Mouse (Mus musculus) macrophage (primary cell): ENCODE measurements around the gene Scaf11. TPM values are rescaled to one million over a fixed set of nuclear protein-coding genes. Genes with fewer than 3 reads are reported as not detected.

Source experiments
- polyA plus RNA-seq: library from polyadenylated mRNA; stranded (reverse); fragments of 250-400 nt; gene quantifications from 3 replicates; pipeline ENCODE4 v1.2.4, GENCODE M21; 2018; ENCODE audit warnings: inconsistent platforms

Scaf11 gene
- polyA plus RNA-seq, 1 experiment from 2014 or later: 51.0 TPM

Other genes with a start within 250 kb of the Scaf11 start
- gene Arid2, start 173.3 kb downstream of the Scaf11 start, polyA plus RNA-seq: 11.8 to 14.0 TPM (median 12.7 TPM) in 3 replicates
- gene Slc38a1, start 182.1 kb upstream of the Scaf11 start, polyA plus RNA-seq: 34.2 to 43.0 TPM (median 36.4 TPM) in 3 replicates
- gene Slc38a2, start 238.9 kb upstream of the Scaf11 start, polyA plus RNA-seq: 7.9 to 34.0 TPM (median 16.4 TPM) in 3 replicates